Mouse (Mus musculus) heart, embryonic 14.5 days (tissue): ENCODE results near the gene Pard3. TPM values are rescaled to one million over a fixed set of nuclear protein-coding genes. Genes with fewer than 3 reads are reported as not detected.

Source experiments
- ATAC-seq: fragments of 200-750 bp; cut with Nextera tagmentation; 2 replicates; pipeline ENCODE4 v1.8.0; 2017; ENCODE audit warnings: low read depth, moderate TSS enrichment; ENCODE audit not compliant: insufficient number of reproducible peaks, insufficient read depth, low FRiP score
- H3K27ac ChIP-seq, 2 experiments: fragments of 200-500 bp in 1 of 2; fragments of 300-500 bp in 1 of 2; sonication (generic) in 1 of 2; replicated peaks in 1 of 2; 2 replicates each; pipeline ENCODE4 v1.5.1; 2012 to 2014; ENCODE audit warnings: low read depth in 2 of 2, low read length in 2 of 2, control low read depth in 1 of 2, mild to moderate bottlenecking in 1 of 2, mixed read lengths in 1 of 2; ENCODE audit not compliant: control insufficient read depth in 1 of 2, insufficient read depth in 1 of 2
- H3K27me3 ChIP-seq: fragments of 300-500 bp; sonication (generic); 2 replicates; pipeline ENCODE4 v1.6.1; 2014; ENCODE audit warnings: mild to moderate bottlenecking, low read length, control low read depth; ENCODE audit not compliant: control insufficient read depth, insufficient read depth
- H3K36me3 ChIP-seq: fragments of 300-500 bp; sonication (generic); 2 replicates; pipeline ENCODE4 v1.6.1; 2014; ENCODE audit warnings: mild to moderate bottlenecking, control low read depth, low read length, mixed read lengths; ENCODE audit not compliant: control insufficient read depth, insufficient read depth
- H3K4me1 ChIP-seq, 2 experiments: fragments of 200-500 bp in 1 of 2; fragments of 300-500 bp in 1 of 2; sonication (generic) in 1 of 2; 2 replicates each; pipeline ENCODE4 v1.6.1; 2012 to 2014; ENCODE audit warnings: low read length in 2 of 2, control low read depth in 1 of 2, mixed read lengths in 1 of 2; ENCODE audit not compliant: control insufficient read depth in 2 of 2, insufficient read depth in 2 of 2
- H3K4me2 ChIP-seq: fragments of 300-500 bp; sonication (generic); 2 replicates; pipeline ENCODE4 v1.6.1; 2014; ENCODE audit warnings: mild to moderate bottlenecking, low read length
- H3K4me3 ChIP-seq, 2 experiments: fragments of 200-500 bp in 1 of 2; fragments of 300-500 bp in 1 of 2; sonication (generic) in 1 of 2; 2 replicates each; pipeline ENCODE4 v1.5.1; 2012 to 2014; ENCODE audit warnings: low read length in 2 of 2, mild to moderate bottlenecking in 2 of 2, control low read depth in 1 of 2, low read depth in 1 of 2, moderate library complexity in 1 of 2; ENCODE audit not compliant: control insufficient read depth in 1 of 2, insufficient read depth in 1 of 2
- H3K9ac ChIP-seq: fragments of 300-500 bp; sonication (generic); 2 replicates; pipeline ENCODE4 v1.6.1; 2014; ENCODE audit warnings: mild to moderate bottlenecking, low read length
- H3K9me3 ChIP-seq: fragments of 300-500 bp; sonication (generic); 2 replicates; pipeline ENCODE4 v1.6.1; 2016; ENCODE audit warnings: low read length, control low read depth; ENCODE audit not compliant: control insufficient read depth
- WGBS: fragments of 180-500 bp; shearing (Covaris S2); extraction: QIAGEN DNeasy Blood & Tissue Kit; methylation state at CpG from one replicate; pipeline ENCODE4 v1.1.7; 2014; 5-methylcytosine and 5-hydroxymethylcytosine counted together
- polyA plus RNA-seq: library from polyadenylated mRNA; unstranded; fragments of >200 nt; fragmentation: Nextera tagmentation; extraction: Ambion mirVana; gene quantifications from 2 replicates; pipeline ENCODE4 v1.2.1, GENCODE M21; 2014

The Pard3 gene
- polyA plus RNA-seq, 1 experiment from 2014 or later = 21.2 TPM

GRCm38 (mm10) chr8:127447401-127447800 is 383.7 kb downstream of the Pard3 start:
- H3K9me3 ChIP-seq = no peaks in the 10 kb centered on the region
- H3K4me3 ChIP-seq = no peak overlapping the region
- WGBS = 93% methylated on average over 1 of the region's 1 CpGs
- peaks cover 4% of the 10 kb centered on the region; the same call in 1 of the 2 replicates for H3K36me3 ChIP-seq
- H3K9ac ChIP-seq = no peak overlapping the region
- no peaks in the 10 kb centered on the region for H3K27me3 ChIP-seq
- H3K27ac ChIP-seq = no peak overlapping the region
- no peaks in the 10 kb centered on the region for H3K4me1 ChIP-seq
- no peak for ATAC-seq
- H3K4me2 ChIP-seq = no peak overlapping the region

GRCm38 (mm10) chr8:127449066-127449840 is 385.6 kb downstream of the Pard3 start:
- no peaks in the 10 kb centered on the region for H3K4me1 ChIP-seq
- ATAC-seq = no peak
- H3K4me2 ChIP-seq = no peak overlapping the region
- 91% methylated on average over 6 of the region's 6 CpGs for WGBS
- no peak overlapping the region for H3K27ac ChIP-seq
- H3K9ac ChIP-seq = no peak overlapping the region
- no peak overlapping the region for H3K4me3 ChIP-seq
- H3K27me3 ChIP-seq = no peaks in the 10 kb centered on the region
- H3K9me3 ChIP-seq = no peaks in the 10 kb centered on the region
- peaks cover 4% of the 10 kb centered on the region; the same call in 1 of the 2 replicates for H3K36me3 ChIP-seq

GRCm38 (mm10) chr8:127450954-127451668 is 387.4 kb downstream of the Pard3 start:
- H3K9me3 ChIP-seq = no peaks in the 10 kb centered on the region
- no peak for ATAC-seq
- H3K9ac ChIP-seq = no peak overlapping the region
- no peaks in the 10 kb centered on the region for H3K4me1 ChIP-seq
- no peaks in the 10 kb centered on the region for H3K27me3 ChIP-seq
- H3K36me3 ChIP-seq = 0 out of 2 replicates have a peak, but pooled peaks cover 4% of the 10 kb centered on the region
- WGBS = 86% methylated on average over 14 of the region's 14 CpGs
- no peak overlapping the region for H3K27ac ChIP-seq
- H3K4me2 ChIP-seq = no peak overlapping the region
- H3K4me3 ChIP-seq = no peak overlapping the region

GRCm38 (mm10) chr8:127452364-127452763 is 388.7 kb downstream of the Pard3 start:
- Histone ChIP-seq H3K4me3 (no peak overlapping the region), H3K36me3 (0 out of 2 replicates have a peak, but pooled peaks cover 4% of the 10 kb centered on the region), H3K9ac (no peak overlapping the region), H3K4me1 (no peaks in the 10 kb centered on the region), H3K27ac (no peak overlapping the region), H3K27me3 (no peaks in the 10 kb centered on the region), H3K9me3 (no peaks in the 10 kb centered on the region), H3K4me2 (no peak overlapping the region)
- WGBS = 95% methylated on average over 6 of the region's 6 CpGs
- no peak for ATAC-seq

- Histone ChIP-seq H3K36me3 (peaks cover 6% of the 10 kb centered on the region), H3K4me1 (peaks cover 0 to 4% of the 10 kb centered on the region in 2 experiments; a peak in 2 of 4 replicates), H3K4me2 (no peak overlapping the region), H3K9me3 (no peaks in the 10 kb centered on the region), H3K4me3 (no peak overlapping the region), H3K27me3 (no peaks in the 10 kb centered on the region), H3K9ac (no peak overlapping the region), H3K27ac (no peak overlapping the region)
- ATAC-seq = no peak
- 54% methylated on average over 3 of the region's 3 CpGs for WGBS
These were observed 394.2 kb downstream of the Pard3 start for GRCm38 (mm10) chr8:127457901-127458300.

GRCm38 (mm10) chr8:127461173-127461572 is 397.5 kb downstream of the Pard3 start:
- H3K27me3 ChIP-seq = no peaks in the 10 kb centered on the region
- H3K4me1 ChIP-seq = peaks cover 0 to 4% of the 10 kb centered on the region in 2 experiments; a peak in 2 of 4 replicates
- no peak overlapping the region for H3K27ac ChIP-seq
- WGBS = 82% methylated on average over 3 of the region's 3 CpGs
- peaks cover 6% of the 10 kb centered on the region for H3K36me3 ChIP-seq
- no peak overlapping the region for H3K4me3 ChIP-seq
- no peak overlapping the region for H3K9ac ChIP-seq
- no peaks in the 10 kb centered on the region for H3K9me3 ChIP-seq
- no peak overlapping the region for H3K4me2 ChIP-seq
- no peak for ATAC-seq

GRCm38 (mm10) chr8:127462378-127462935 is 398.8 kb downstream of the Pard3 start:
- Histone ChIP-seq H3K4me1 (peaks cover 0 to 4% of the 10 kb centered on the region in 2 experiments; a peak in 2 of 4 replicates), H3K27me3 (no peaks in the 10 kb centered on the region), H3K4me3 (no peak overlapping the region), H3K36me3 (peaks cover 9% of the 10 kb centered on the region), H3K9ac (no peak overlapping the region), H3K27ac (no peak overlapping the region), H3K9me3 (no peaks in the 10 kb centered on the region), H3K4me2 (no peak overlapping the region)
- WGBS = 72% methylated on average over 2 of the region's 2 CpGs
- ATAC-seq = no peak
